Mouse (Mus musculus) ES-CJ7 (cell line): ENCODE measurements around the gene Tomm7.
"Not testable (repeated sequence)": the region's sequence is repeated elsewhere in the genome, so short reads cannot be mapped to it uniquely, and the experiment has no call there.

Experiments used
- DNase-seq: peaks from one replicate; pipeline ENCODE4 v3.0.0; 2011; ENCODE audit warnings: low read depth, low spot score

The Tomm7 gene

GRCm38 (mm10) chr5:23851160-23851555 is 7.2 kb upstream of the Tomm7 start:
- DNase-seq: peak; percentile 4

DNA sequence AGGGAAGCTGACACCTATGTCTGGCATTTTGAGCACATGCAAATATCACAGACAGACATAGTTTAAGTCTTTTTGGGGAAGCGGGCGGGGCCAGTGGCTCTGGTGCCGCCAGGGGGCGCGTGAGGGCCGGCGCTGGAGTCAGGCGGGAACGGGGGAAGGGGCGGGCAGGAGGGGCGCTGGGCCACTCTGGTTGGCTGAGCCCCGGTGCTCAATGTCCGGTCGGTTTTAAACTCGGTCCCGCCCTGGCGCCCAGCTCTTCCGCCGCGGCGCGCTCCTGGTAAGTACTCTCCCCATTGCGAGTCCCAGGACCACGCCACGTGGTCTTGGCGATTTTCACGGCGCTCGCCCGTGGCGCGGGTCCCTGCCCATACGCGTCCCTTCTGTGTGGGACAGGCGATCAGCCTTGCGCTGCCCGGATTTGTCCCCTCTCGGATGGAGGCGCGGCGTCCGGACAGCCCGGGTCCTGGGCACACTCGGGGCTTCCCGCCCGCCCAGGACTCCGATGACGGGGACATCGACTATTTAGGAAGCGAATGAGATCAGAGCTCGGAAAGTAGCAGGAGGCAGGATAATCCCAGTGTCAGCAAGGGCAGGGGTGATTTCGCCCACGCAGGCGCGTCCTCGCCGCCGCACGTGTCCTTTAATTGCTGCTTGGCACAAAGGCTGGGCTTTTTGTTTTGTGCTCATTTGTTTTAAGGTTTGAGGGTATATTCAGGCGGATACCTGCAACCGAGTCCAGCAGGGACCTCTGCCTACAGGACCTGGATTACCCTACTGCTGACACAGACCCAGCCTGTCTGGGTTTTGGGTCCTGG is 6.6 kb upstream of the Tomm7 start:
- DNase-seq: peak; percentile 83

DNA sequence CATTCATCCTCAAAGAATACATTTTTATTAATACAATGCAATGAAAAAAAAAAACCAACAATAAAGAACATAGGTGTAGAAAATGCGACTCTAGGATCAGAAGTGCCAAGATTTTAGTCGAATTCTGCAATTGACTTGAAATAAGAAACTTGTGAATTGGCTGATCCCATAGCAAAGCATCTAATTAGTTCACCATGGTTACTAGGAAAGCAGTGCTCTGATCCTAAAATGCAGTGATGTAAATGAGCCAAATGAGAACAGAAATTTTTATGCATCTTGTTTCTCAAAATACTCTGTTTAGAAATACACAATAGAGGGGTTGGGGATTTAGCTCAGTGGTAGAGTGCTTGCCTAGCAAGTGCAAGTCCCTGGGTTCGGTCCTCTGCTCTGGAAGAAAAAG is 1.2 kb upstream of the Tomm7 start:
- peak; percentile 0 for DNase-seq

- DNase-seq: no peak
Measured at GRCm38 (mm10) chr5:23844531-23844841, 525 bp upstream of the Tomm7 start.

DNA sequence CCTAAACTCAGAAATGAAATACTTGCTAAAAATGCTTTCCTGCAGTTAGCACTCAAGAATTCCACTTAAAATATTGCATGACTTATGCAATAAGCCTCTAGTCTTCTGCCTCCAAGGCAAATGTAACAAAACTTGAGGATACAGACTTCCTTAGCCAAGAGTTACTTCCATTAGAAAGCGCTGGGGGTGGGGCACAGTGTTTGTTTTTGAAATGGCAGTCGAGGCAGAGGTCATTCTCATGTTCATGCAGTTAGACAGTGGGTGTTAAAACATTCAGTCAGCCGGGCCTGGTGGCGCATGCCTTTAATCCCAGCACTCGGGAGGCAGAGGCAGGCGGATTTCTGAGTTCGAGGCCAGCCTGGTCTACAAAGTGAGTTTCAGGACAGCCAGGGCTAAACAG is 5.8 kb downstream of the Tomm7 start:
- peak; percentile 40 for DNase-seq

DNA sequence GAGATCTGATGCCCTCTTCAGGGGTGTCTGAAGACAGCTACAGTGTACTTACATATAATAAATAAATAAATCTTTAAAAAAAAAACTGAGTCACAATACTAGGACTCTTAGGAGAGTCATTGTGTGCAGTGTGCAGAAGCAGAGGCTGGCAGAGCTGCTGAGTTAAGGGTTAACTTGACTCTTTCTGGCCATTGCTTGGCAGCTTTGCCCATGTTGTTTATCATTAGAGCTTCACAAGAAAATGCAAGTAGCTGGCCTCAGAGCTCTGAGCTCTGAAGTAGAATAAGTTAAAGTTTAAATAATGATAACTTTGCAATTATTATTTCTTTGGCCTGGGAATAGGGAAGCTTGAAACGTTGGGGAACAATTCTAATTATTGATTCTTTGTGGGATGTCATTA is 8.3 kb downstream of the Tomm7 start:
- not testable (repeated sequence) for DNase-seq

GRCm38 (mm10) chr5:23830897-23831752 is 12.8 kb downstream of the Tomm7 start:
- no peak for DNase-seq

DNA sequence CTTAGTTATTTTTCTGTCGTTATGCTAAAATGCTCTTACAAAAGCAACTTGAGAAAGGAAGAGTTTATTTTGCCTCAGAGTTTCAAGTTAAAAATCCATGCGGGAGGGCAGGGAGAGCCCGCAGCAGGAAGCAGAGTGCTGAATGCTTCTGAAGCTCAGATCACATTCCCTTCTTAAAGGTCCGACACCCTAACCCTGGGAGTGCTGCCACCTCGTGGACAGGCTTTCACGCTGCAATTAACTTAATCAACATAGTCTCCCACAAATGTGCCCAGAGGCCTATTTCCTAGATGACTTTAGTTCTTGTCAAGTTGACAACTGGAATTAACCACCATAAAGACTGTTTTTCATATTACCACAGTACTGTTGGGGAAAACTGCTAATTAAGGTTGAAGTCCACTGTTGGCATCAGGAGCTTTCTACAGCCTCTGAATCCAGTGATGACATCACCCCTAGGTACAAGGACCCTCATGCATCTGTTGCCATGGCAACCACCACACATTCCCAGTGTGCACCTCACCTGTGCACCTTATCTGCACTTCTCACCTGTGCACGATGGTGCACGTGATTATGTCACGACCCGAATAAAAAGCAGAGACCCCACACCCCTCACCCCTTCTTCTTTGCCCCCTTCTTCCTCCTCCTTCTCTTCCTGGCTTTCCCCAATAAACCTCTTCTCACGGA is 17.5 kb downstream of the Tomm7 start:
- DNase-seq: peak; percentile 83

DNA sequence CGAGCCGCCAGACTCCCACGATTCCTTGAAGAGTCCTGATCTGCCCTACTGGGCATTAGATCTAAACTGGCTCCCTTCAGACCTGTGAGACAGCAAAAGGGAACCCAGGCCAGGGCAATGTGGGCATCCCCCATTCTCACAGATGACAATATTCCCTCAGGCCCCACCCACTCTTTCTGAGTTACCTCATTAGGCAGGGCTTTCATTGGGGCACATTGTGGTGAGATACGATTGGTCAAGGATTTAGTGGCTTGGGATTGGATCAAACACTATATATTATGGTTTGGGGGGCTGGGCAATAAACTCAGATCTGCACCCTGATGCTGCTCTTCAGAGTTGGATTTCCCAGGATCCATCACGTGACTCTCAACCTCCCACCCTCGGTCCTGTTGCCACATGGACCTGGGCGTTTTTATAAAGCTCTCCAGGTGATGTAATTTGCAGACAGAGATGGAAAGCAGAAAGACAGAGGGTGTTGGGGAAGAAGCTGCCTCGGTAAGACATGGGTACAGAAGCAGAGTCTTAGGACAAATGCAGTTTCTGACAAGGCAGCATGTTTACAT is 19.7 kb downstream of the Tomm7 start:
- peak; percentile 38 for DNase-seq

DNA sequence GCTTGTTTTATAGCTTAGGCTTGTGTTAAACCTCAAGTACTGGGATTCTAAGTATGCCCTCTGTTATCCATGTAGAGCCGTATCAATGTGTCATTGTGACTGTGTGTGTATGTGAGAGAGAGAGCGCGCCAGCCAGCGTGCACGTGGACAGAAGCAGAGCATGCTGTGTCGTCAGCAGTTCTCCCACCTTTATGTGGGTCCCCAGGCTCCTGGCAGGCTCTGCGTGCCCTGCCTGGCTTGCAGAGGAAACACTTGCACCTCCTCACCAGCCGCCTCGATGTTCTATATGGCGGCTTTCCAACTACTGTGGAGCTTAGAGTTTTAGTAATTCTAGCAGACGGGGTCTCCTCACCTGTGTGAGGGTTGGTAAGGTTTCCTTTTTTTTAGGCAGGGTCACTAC is 21.7 kb downstream of the Tomm7 start:
- DNase-seq: no peak

GRCm38 (mm10) chr5:23816681-23817080 is 27.3 kb downstream of the Tomm7 start:
- DNase-seq: no peak

- no peak for DNase-seq
Measured at GRCm38 (mm10) chr5:23814841-23815240, 29.1 kb downstream of the Tomm7 start.

DNA sequence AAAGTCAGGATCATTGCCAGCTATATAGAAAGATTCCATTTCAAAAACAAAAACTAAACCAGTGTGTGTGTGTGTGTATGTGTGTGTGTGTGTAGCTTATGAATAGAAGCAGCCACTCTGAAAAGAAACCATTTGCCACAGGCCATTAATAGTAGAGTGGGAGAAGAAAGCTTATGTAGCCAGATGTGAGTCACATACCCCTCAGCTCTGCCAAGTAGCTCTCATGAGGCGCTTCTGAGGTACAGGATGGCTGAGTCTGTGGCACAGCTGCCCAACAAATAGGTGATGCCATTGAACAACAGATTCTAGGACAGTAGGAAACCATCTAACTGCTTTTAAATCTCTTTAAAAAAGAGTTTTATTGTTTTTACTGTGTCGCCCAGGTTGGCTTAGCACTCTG is 51.2 kb downstream of the Tomm7 start:
- DNase-seq: no peak

- DNase-seq: no peak
Measured at GRCm38 (mm10) chr5:23789078-23789612, 54.8 kb downstream of the Tomm7 start.
